Mouse (Mus musculus): ENCODE data around the gene Myo1g. TPM values are rescaled to one million over a fixed set of nuclear protein-coding genes. Genes with fewer than 3 reads are reported as not detected.

Gene Myo1g
- total and polyA plus RNA-seq, 3 experiments = 1.4 to 7.2 (median 1.4) TPM

GRCm38 (mm10) chr11:6489691-6490503 lies 30.9 kb downstream of the Myo1g start:
- no peaks in the 10 kb centered on the region for H3K36me3 ChIP-seq (ENCODE audit: control insufficient read depth, insufficient read depth, low read length)
- H3K4me3 ChIP-seq = no peak overlapping the region
- DNase-seq = peak; percentile 30 to 43
- no peak overlapping the region for H3K9ac ChIP-seq (ENCODE audit: low read depth, low read length)
- no peak for TF ChIP-seq EP300 (IDR thresholded peaks at IDR 0.05; ENCODE audit: insufficient read depth, low read depth, low read length)
- TF ChIP-seq CTCF (IDR thresholded peaks at IDR 0.05) = peak; percentile 64
- H3K27me3 ChIP-seq (ENCODE audit: control insufficient read depth, insufficient read depth, low read length) = 0 out of 2 replicates have a peak, but pooled peaks cover 1% of the 10 kb centered on the region
- H3K79me2 ChIP-seq (replicated peaks; ENCODE audit: control insufficient read depth, insufficient read depth, low read length) = no peaks in the 10 kb centered on the region
- no peak overlapping the region for H3K27ac ChIP-seq
- intact Hi-C loops (cut with DNase I) = no loop called here
- 29% methylated on average over 6 of the region's 6 CpGs for WGBS
- no peaks in the 10 kb centered on the region; the same call in 1 of the 2 replicates for H3K4me1 ChIP-seq (ENCODE audit: control insufficient read depth, insufficient read depth, low read length)

GRCm38 (mm10) chr11:6489257-6489656 lies 31.5 kb downstream of the Myo1g start:
- Histone ChIP-seq H3K27me3 (ENCODE audit: control insufficient read depth, insufficient read depth, low read length) (0 out of 2 replicates have a peak, but pooled peaks cover 1% of the 10 kb centered on the region), H3K27ac (no peak overlapping the region), H3K79me2 (replicated peaks; ENCODE audit: control insufficient read depth, insufficient read depth, low read length) (no peaks in the 10 kb centered on the region), H3K36me3 (ENCODE audit: control insufficient read depth, insufficient read depth, low read length) (no peaks in the 10 kb centered on the region), H3K4me3 (no peak overlapping the region), H3K9ac (ENCODE audit: low read depth, low read length) (no peak overlapping the region), H3K4me1 (ENCODE audit: control insufficient read depth, insufficient read depth, low read length) (peaks cover 2% of the 10 kb centered on the region)
- intact Hi-C loops (cut with DNase I) = no loop called here
- no peak for DNase-seq
- TF ChIP-seq CTCF (IDR thresholded peaks at IDR 0.05) (no peak), EP300 (IDR thresholded peaks at IDR 0.05; ENCODE audit: insufficient read depth, low read depth, low read length) (no peak), POLR2A (IDR thresholded peaks at IDR 0.05; ENCODE audit: insufficient read depth, low read depth, low read length) (no peak)
- WGBS = 93% methylated on average over 7 of the region's 7 CpGs

- no peak overlapping the region for H3K4me3 ChIP-seq
- intact Hi-C loops (cut with DNase I) = no loop called here
- WGBS = 95% methylated on average over 5 of the region's 5 CpGs
- 0 out of 2 replicates have a peak, but pooled peaks cover 1% of the 10 kb centered on the region for H3K27me3 ChIP-seq (ENCODE audit: control insufficient read depth, insufficient read depth, low read length)
- H3K36me3 ChIP-seq (ENCODE audit: control insufficient read depth, insufficient read depth, low read length) = no peaks in the 10 kb centered on the region
- no peak overlapping the region for H3K27ac ChIP-seq
- peaks cover 2% of the 10 kb centered on the region for H3K4me1 ChIP-seq (ENCODE audit: control insufficient read depth, insufficient read depth, low read length)
- no peaks in the 10 kb centered on the region for H3K79me2 ChIP-seq (replicated peaks; ENCODE audit: control insufficient read depth, insufficient read depth, low read length)
- no peak overlapping the region for H3K9ac ChIP-seq (ENCODE audit: low read depth, low read length)
- TF ChIP-seq CTCF (IDR thresholded peaks at IDR 0.05) (no peak), EP300 (IDR thresholded peaks at IDR 0.05; ENCODE audit: insufficient read depth, low read depth, low read length) (no peak), POLR2A (IDR thresholded peaks at IDR 0.05; ENCODE audit: insufficient read depth, low read depth, low read length) (no peak)
- DNase-seq = no peak
Measured at GRCm38 (mm10) chr11:6488041-6488684, 32.6 kb downstream of the Myo1g start.

GRCm38 (mm10) chr11:6487496-6487895 lies 33.3 kb downstream of the Myo1g start:
- intact Hi-C loops (cut with DNase I) = no loop called here
- no peak overlapping the region for H3K27ac ChIP-seq
- H3K4me1 ChIP-seq (ENCODE audit: control insufficient read depth, insufficient read depth, low read length) = peaks cover 2% of the 10 kb centered on the region
- no peaks in the 10 kb centered on the region for H3K79me2 ChIP-seq (replicated peaks; ENCODE audit: control insufficient read depth, insufficient read depth, low read length)
- no peak for TF ChIP-seq POLR2A (IDR thresholded peaks at IDR 0.05; ENCODE audit: insufficient read depth, low read depth, low read length)
- no peak for TF ChIP-seq EP300 (IDR thresholded peaks at IDR 0.05; ENCODE audit: insufficient read depth, low read depth, low read length)
- no peak for TF ChIP-seq CTCF (IDR thresholded peaks at IDR 0.05)
- H3K36me3 ChIP-seq (ENCODE audit: control insufficient read depth, insufficient read depth, low read length) = no peaks in the 10 kb centered on the region
- 0 out of 2 replicates have a peak, but pooled peaks cover 1% of the 10 kb centered on the region for H3K27me3 ChIP-seq (ENCODE audit: control insufficient read depth, insufficient read depth, low read length)
- H3K4me3 ChIP-seq = no peak overlapping the region
- DNase-seq = no peak
- H3K9ac ChIP-seq (ENCODE audit: low read depth, low read length) = no peak overlapping the region
- WGBS = 29% methylated on average over 7 of the region's 7 CpGs

GRCm38 (mm10) chr11:6486916-6487315 lies 33.8 kb downstream of the Myo1g start:
- 0 out of 2 replicates have a peak, but pooled peaks cover 1% of the 10 kb centered on the region for H3K27me3 ChIP-seq (ENCODE audit: control insufficient read depth, insufficient read depth, low read length)

More at GRCm38 (mm10) chr11:6486916-6487315, 33.8 kb downstream of the Myo1g start:
- no peaks in the 10 kb centered on the region for H3K36me3 ChIP-seq (ENCODE audit: control insufficient read depth, insufficient read depth, low read length)
- H3K4me1 ChIP-seq (ENCODE audit: control insufficient read depth, insufficient read depth, low read length) = peaks cover 2% of the 10 kb centered on the region
- WGBS = 64% methylated on average over 6 of the region's 6 CpGs
- H3K4me3 ChIP-seq = no peak overlapping the region
- H3K79me2 ChIP-seq (replicated peaks; ENCODE audit: control insufficient read depth, insufficient read depth, low read length) = no peaks in the 10 kb centered on the region
- intact Hi-C loops (cut with DNase I) = no loop called here
- no peak for DNase-seq
- H3K9ac ChIP-seq (ENCODE audit: low read depth, low read length) = no peak overlapping the region
- TF ChIP-seq POLR2A (IDR thresholded peaks at IDR 0.05; ENCODE audit: insufficient read depth, low read depth, low read length) (no peak), EP300 (IDR thresholded peaks at IDR 0.05; ENCODE audit: insufficient read depth, low read depth, low read length) (no peak), CTCF (IDR thresholded peaks at IDR 0.05) (no peak)
- H3K27ac ChIP-seq = no peak overlapping the region

Data from heart, adult 2 months (tissue).